Mouse (Mus musculus) ES-Bruce4 (cell line): ENCODE measurements at regions not wholly inside any gene's neighbourhood (a gene's known extent, or its start where the extent isn't known, plus 50 kb on each side); places are given as distances from the start of the nearest gene placed in this dataset.

Source experiments
- H3K27ac ChIP-seq: 2 replicates; pipeline ENCODE4 v1.5.1; 2012; ENCODE audit warnings: low read length, inconsistent platforms; ENCODE audit not compliant: insufficient read depth
- H3K27me3 ChIP-seq: 2 replicates; pipeline ENCODE4 v1.6.1; 2012; ENCODE audit warnings: mild to moderate bottlenecking, low read length, inconsistent platforms; ENCODE audit not compliant: control insufficient read depth, poor library complexity, insufficient read depth, severe bottlenecking
- H3K36me3 ChIP-seq: 2 replicates; pipeline ENCODE4 v1.6.1; 2012; ENCODE audit warnings: inconsistent platforms, mild to moderate bottlenecking, low read length, moderate library complexity; ENCODE audit not compliant: control insufficient read depth, poor library complexity, insufficient read depth, severe bottlenecking
- H3K4me1 ChIP-seq: one replicate; pipeline ENCODE4 v1.8.1; 2011; ENCODE audit warnings: low read length; ENCODE audit not compliant: control insufficient read depth, insufficient read depth
- H3K4me3 ChIP-seq: 2 replicates; pipeline ENCODE4 v1.5.1; 2011; ENCODE audit warnings: low read depth, mild to moderate bottlenecking, low read length
- H3K9ac ChIP-seq: 2 replicates; pipeline ENCODE4 v1.6.1; 2012; ENCODE audit warnings: low read depth, mild to moderate bottlenecking, inconsistent platforms; ENCODE audit not compliant: poor library complexity, severe bottlenecking
- H3K9me3 ChIP-seq: replicated peaks from 2 replicates; pipeline ENCODE4 v1.6.1; 2012; ENCODE audit warnings: mild to moderate bottlenecking, low read length, inconsistent platforms; ENCODE audit not compliant: control insufficient read depth, poor library complexity, insufficient read depth, severe bottlenecking
- CTCF ChIP-seq: IDR thresholded peaks from one replicate; pipeline ENCODE4 v1.8.1; 2011; ENCODE audit warnings: low read depth, low read length
- EP300 ChIP-seq: IDR thresholded peaks from 2 replicates; pipeline ENCODE4 v1.6.1; 2011; ENCODE audit warnings: low read depth, low read length; ENCODE audit not compliant: insufficient read depth
- POLR2A ChIP-seq: IDR thresholded peaks from one replicate; pipeline ENCODE4 v1.8.1; 2011; ENCODE audit warnings: low read length; ENCODE audit not compliant: insufficient read depth

DNA sequence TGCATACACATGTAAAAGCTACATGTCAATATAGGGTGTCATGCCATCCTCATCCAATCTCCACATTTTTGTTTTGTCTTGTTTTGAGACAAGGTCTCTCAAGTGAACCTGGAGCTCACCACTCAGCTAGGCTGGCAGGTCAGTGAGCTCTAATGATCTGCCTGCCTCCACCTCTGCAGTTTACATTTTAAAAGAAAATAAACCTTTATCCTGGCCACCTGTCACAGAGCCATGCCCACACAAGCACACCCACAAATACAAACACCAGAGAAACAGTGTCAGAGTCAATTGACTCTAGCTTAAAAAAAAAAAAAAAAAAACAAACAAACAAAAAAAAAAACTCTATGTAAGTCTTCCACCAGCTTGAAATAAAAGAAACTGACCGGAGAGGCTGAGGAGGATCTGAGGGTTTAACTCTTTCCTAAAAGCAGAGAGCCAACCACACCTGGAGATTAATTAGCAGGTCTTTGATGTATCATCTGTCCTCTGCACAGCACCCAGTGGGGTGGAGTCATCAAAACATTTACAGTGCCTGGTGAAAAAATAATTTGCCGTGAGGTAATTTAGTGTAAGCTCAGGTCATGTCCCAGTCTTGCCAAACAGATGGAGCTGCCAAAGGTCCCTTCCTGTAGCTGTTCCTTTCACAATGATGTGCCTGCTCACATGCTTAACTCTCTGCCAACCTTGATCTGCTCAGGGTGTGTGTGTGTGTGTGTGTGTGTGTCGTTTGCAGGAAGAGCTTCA is 262.2 kb downstream of the Gm11361 start:
- no peaks in the 10 kb centered on the region for H3K36me3 ChIP-seq
- H3K27ac ChIP-seq = no peak overlapping the region
- no peak overlapping the region for H3K9ac ChIP-seq
- no peaks in the 10 kb centered on the region for H3K9me3 ChIP-seq
- H3K27me3 ChIP-seq = no peaks in the 10 kb centered on the region
- no peaks in the 10 kb centered on the region for H3K4me1 ChIP-seq
- TF ChIP-seq CTCF = no peak
- no peak for TF ChIP-seq EP300
- no peak for TF ChIP-seq POLR2A
- no peak overlapping the region for H3K4me3 ChIP-seq

- H3K36me3 ChIP-seq = no peaks in the 10 kb centered on the region
- H3K27me3 ChIP-seq = no peaks in the 10 kb centered on the region
- no peak overlapping the region for H3K9ac ChIP-seq
- no peak for TF ChIP-seq POLR2A
- no peak for TF ChIP-seq CTCF
- TF ChIP-seq EP300 = no peak
- H3K4me3 ChIP-seq = no peak overlapping the region
- H3K9me3 ChIP-seq = no peaks in the 10 kb centered on the region
- no peak overlapping the region for H3K27ac ChIP-seq
- H3K4me1 ChIP-seq = no peaks in the 10 kb centered on the region
Observed at GRCm38 (mm10) chr13:28517161-28517560, 259.8 kb downstream of the Gm11361 start.

- Histone ChIP-seq H3K9me3 (no peaks in the 10 kb centered on the region), H3K27ac (no peak overlapping the region), H3K36me3 (no peaks in the 10 kb centered on the region), H3K9ac (no peak overlapping the region), H3K27me3 (no peaks in the 10 kb centered on the region), H3K4me1 (no peaks in the 10 kb centered on the region), H3K4me3 (no peak overlapping the region)
- TF ChIP-seq CTCF (no peak), EP300 (no peak), POLR2A (no peak)
Observed at GRCm38 (mm10) chr13:28516636-28517035, 259.3 kb downstream of the Gm11361 start.

DNA sequence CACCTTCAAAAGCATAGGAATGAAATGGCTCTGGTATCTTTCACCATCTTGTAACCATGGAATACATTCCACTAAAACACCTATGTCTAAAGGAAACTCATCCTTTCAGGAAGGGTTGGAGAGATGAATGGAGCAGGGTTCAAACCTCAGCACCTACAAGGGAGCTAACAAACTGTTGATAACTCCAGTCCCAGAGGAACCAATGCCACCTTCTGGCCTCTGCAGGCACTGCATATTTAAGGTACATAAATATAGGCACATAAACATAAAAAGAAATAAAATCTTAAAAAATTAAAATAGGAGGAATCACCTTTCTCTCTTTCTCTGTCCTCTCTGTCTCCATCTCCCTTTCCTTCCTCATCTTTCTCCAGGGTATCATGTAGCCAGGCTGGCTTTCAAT is 256.9 kb downstream of the Gm11361 start:
- no peaks in the 10 kb centered on the region for H3K36me3 ChIP-seq
- no peak overlapping the region for H3K4me3 ChIP-seq
- no peaks in the 10 kb centered on the region for H3K9me3 ChIP-seq
- no peak overlapping the region for H3K27ac ChIP-seq
- no peaks in the 10 kb centered on the region for H3K4me1 ChIP-seq
- no peaks in the 10 kb centered on the region for H3K27me3 ChIP-seq
- TF ChIP-seq POLR2A (no peak), EP300 (no peak), CTCF (no peak)
- H3K9ac ChIP-seq = no peak overlapping the region

- H3K9ac ChIP-seq = no peak overlapping the region
- TF ChIP-seq EP300 = no peak
- H3K27ac ChIP-seq = no peak overlapping the region
- no peaks in the 10 kb centered on the region for H3K9me3 ChIP-seq
- H3K4me3 ChIP-seq = no peak overlapping the region
- no peaks in the 10 kb centered on the region for H3K4me1 ChIP-seq
- no peaks in the 10 kb centered on the region for H3K27me3 ChIP-seq
- no peaks in the 10 kb centered on the region for H3K36me3 ChIP-seq
Observed at GRCm38 (mm10) chr13:28513336-28513735, 256.0 kb downstream of the Gm11361 start.

- Histone ChIP-seq H3K27me3 (no peaks in the 10 kb centered on the region), H3K9ac (no peak overlapping the region), H3K4me1 (no peaks in the 10 kb centered on the region), H3K36me3 (no peaks in the 10 kb centered on the region), H3K9me3 (no peaks in the 10 kb centered on the region), H3K4me3 (no peak overlapping the region), H3K27ac (no peak overlapping the region)
- TF ChIP-seq EP300 (no peak), POLR2A (no peak), CTCF (no peak)
Observed at GRCm38 (mm10) chr13:28512573-28513334, 255.4 kb downstream of the Gm11361 start.
